Mouse (Mus musculus) cerebellum, adult 9-10 months (tissue): ENCODE measurements at regions not wholly inside any gene's neighbourhood (a gene's known extent, or its start where the extent isn't known, plus 50 kb on each side); places are given as distances from the start of the nearest gene placed in this dataset.
A peak's percentile ranks its signal among the peaks of the same experiment; 100 is the strongest.

Experiments used
- DNase-seq: peaks from one replicate; pipeline ENCODE4 v3.0.0; 2022

GRCm38 (mm10) chr10:83964838-83965237 is 242.2 kb downstream of the 1500009L16Rik start:
- DNase-seq: no peak

GRCm38 (mm10) chr10:83970501-83970900 is 247.8 kb downstream of the 1500009L16Rik start:
- no peak for DNase-seq

- no peak for DNase-seq
Observed at GRCm38 (mm10) chr10:83974548-83974947, 251.9 kb downstream of the 1500009L16Rik start.

- DNase-seq: no peak
Observed at GRCm38 (mm10) chr10:83976548-83976947, 253.9 kb downstream of the 1500009L16Rik start.

- DNase-seq: no peak
Observed at GRCm38 (mm10) chr10:83979930-83980329, 257.3 kb downstream of the 1500009L16Rik start.

- peak; percentile 2 for DNase-seq
Observed at GRCm38 (mm10) chr10:83984697-83985415, 262.2 kb downstream of the 1500009L16Rik start.

- DNase-seq: no peak
Observed at GRCm38 (mm10) chr10:83992577-83993305, 270.1 kb downstream of the 1500009L16Rik start.

- no peak for DNase-seq
Observed at GRCm38 (mm10) chr10:83995026-83995600, 272.4 kb downstream of the 1500009L16Rik start.

GRCm38 (mm10) chr10:83995913-83996312 is 273.2 kb downstream of the 1500009L16Rik start:
- no peak for DNase-seq

GRCm38 (mm10) chr10:83996489-83996888 is 273.8 kb downstream of the 1500009L16Rik start:
- DNase-seq: no peak

- DNase-seq: no peak
Observed at GRCm38 (mm10) chr10:84000436-84001208, 278.0 kb downstream of the 1500009L16Rik start.

GRCm38 (mm10) chr10:84002744-84003143 is 280.1 kb downstream of the 1500009L16Rik start:
- no peak for DNase-seq

- no peak for DNase-seq
Observed at GRCm38 (mm10) chr10:84003601-84004149, 281.0 kb downstream of the 1500009L16Rik start.

- no peak for DNase-seq
Observed at GRCm38 (mm10) chr10:84008923-84009322, 286.3 kb downstream of the 1500009L16Rik start.

- DNase-seq: peak; percentile 76
Observed at GRCm38 (mm10) chr10:84019381-84019780, 296.7 kb downstream of the 1500009L16Rik start.

- peak; percentile 36 for DNase-seq
Observed at GRCm38 (mm10) chr10:84020023-84020620, 297.5 kb downstream of the 1500009L16Rik start.

GRCm38 (mm10) chr10:84021167-84022120 is 298.8 kb downstream of the 1500009L16Rik start:
- no peak for DNase-seq

- no peak for DNase-seq
Observed at GRCm38 (mm10) chr10:84024294-84024693, 301.6 kb downstream of the 1500009L16Rik start.

GRCm38 (mm10) chr10:84024901-84025300 is 302.2 kb downstream of the 1500009L16Rik start:
- no peak for DNase-seq

- DNase-seq: no peak
Observed at GRCm38 (mm10) chr10:84026798-84027197, 304.1 kb downstream of the 1500009L16Rik start.
